Mouse (Mus musculus): Measurements from ENCODE around the gene Scn8a.

Scn8a gene

DNA sequence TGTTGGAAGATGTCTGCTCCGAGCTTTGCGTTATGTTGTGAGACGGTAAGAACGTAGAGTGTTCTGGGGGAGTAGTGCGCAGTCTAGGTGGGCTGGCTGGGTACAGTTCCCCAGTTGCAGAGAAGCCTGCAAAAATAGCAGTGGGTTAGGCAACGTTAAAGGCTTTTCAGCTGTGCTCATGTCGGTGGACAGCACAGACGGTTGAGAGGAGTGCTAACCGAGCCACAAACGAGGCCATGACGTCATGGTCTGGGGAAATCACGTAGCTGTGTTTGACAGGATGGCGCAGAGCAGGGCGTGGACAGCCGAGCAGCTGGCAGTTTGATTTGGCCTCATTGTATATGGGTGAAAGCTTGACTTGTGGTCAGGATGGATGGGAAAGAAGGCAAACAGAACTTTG lies 9.4 kb downstream of the Scn8a start:
- DNase-seq (ENCODE audit: extremely low spot score, low read depth, low spot score): no peak

DNA sequence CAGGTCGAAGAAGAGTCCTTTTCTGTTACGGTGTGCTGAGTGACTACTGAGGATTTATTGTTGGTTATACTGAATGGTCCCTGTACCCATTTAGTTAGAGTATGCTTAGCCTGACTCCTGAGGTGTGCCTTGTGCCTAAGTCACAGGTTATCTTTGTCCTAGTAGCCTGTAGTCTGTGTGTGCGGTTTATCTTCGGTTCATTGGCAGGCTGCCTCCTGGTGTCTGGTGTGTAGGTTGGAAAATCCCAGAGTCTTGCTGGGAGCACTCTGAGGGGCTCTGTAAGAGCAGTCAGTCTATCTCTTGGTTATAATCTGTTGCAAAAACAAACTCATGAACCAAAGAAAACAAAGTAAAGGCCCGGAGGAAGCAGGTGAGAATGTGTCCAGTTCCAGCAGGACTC lies 11.7 kb downstream of the Scn8a start:
- DNase-seq (ENCODE audit: extremely low spot score, low read depth, low spot score): no peak

DNA sequence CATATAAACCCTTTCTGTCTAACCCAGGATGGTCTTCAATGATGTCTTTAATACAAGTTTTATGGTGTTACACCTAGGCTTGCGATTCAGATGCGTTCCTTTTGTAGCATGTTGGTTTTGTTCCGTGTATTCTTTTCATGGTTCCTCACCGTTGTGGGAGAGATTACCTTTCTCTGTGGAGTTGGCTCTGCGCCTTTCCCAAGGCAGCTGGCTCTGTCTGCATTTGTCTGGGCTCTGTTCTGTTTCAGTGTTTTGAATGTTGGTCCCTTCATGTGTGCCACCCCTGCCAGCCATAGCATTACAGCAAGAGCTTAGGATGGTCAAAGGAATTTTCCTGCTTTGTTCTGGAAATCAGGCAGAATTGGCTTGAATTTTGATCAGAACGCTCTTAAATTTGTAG lies 14.8 kb downstream of the Scn8a start:
- no peak for DNase-seq (ENCODE audit: extremely low spot score, low read depth, low spot score)

DNA sequence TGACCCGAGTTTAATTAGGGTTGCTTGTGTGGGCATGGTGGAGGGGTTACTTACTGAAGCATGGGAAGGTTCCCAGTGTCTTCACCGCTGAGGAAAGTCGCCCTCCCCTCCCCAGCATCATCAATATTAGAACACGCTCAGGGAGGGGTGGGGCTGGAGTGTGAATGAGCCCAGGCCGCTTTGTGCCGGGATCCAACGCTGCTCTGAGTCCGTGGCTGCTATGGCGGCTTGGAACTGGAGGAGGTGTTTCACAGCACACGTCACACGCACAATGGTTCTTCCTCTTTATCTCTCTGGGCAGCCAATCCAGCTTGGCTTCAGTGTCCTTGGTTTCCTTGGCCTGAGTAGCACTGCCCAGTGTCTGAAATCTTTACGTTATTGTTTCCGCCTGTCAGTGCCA lies 22.3 kb downstream of the Scn8a start:
- no peak for DNase-seq (ENCODE audit: extremely low spot score, low read depth, low spot score)

DNA sequence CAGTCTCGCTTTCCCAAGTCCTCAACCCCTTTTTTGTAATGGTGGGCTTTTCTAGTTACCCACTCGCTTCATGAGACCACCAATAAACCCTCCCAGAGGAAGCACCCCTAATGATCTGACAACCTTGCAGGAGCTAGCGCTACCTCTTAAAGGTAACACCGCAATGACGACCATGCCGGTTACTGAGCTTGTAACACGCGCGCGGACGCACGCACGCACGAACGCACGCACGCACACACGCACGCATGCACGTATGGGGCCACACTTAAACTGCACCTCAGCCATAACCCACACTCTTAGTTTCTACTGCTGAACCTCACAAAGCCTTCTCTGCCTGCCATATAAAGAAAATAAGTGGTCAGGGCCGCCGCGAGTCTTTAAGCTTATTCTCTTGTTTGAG lies 26.8 kb downstream of the Scn8a start:
- DNase-seq (ENCODE audit: extremely low spot score, low read depth, low spot score): no peak

DNA sequence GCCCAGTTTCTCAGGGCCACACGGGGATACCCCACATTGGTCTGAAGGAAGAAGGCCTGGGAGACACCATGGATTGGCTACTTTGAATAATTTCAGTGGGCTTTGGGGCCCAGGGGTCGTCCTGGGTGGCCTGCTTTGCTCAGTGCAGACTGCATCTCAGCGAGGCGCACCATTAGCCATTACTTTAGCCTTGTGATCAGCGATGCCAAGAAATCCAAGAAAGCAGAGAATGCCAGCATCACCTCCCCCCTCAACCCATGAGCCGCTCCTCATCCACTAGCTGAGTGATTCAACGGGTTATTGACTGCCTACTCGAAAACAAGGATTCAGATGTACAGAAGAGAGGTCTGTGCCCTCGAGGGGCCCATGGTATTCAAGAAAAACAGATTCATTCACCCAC lies 34.2 kb downstream of the Scn8a start:
- no peak for DNase-seq (ENCODE audit: extremely low spot score, low read depth, low spot score)

DNA sequence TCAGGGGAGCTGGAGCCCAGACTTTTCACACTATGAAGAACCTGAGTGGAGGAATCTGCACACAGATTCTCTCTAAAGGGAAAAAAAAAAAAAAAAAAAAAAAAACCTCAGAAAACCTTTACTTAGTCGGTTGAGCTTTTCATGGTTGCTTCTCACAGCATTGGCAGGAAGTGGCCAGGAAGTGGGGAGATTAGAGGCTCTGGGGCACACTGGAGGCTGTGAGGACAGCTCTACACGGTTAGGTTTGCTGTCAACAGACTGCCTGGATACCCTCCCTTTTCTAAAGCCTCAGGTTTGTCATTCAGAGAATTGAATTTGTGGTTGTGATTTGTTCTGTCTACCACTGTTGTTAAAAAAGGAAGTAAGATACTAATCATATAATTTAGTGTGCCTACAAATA lies 35.3 kb downstream of the Scn8a start:
- no peak for DNase-seq (ENCODE audit: extremely low spot score, low read depth, low spot score)

DNA sequence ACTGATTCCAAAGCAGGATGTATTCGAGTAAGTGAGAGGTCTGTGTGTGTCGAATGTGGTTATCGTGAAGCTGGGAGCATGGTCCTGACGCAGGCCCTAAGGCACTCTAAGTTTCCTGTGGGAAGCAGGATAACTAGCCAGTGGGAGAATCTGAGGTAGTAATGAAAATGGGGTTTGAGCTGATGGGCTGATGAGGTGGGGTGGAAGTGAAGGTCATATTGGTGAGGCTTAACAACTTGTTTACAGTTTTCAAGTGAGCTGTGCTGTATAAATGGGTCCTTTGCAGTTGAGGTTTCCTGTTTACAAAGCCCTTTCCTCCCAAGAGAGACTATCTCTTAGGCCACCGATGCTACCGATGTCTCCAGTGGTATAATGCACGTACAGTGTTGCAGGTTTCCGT lies 36.1 kb downstream of the Scn8a start:
- no peak for DNase-seq (ENCODE audit: extremely low spot score, low read depth, low spot score)

DNA sequence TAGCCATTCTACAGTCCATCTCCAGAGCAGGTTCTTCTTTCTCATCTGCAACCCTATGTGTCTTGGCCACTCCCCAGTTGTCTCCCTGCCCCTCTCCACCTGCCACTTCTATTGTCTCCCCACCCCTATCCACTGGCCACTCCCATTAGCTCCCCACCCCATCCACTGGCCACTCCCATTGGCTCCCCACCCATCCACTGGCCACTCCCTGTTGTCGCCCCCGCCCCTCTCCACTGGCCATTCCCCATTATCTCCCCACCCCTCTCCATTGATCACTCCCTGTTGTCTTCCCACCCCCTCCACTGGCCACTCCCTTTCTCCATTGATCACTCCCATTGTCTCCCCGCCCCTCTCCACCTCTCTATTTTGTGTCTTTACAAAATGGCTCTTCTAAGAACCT lies 39.2 kb downstream of the Scn8a start:
- DNase-seq (ENCODE audit: extremely low spot score, low read depth, low spot score): no peak

DNA sequence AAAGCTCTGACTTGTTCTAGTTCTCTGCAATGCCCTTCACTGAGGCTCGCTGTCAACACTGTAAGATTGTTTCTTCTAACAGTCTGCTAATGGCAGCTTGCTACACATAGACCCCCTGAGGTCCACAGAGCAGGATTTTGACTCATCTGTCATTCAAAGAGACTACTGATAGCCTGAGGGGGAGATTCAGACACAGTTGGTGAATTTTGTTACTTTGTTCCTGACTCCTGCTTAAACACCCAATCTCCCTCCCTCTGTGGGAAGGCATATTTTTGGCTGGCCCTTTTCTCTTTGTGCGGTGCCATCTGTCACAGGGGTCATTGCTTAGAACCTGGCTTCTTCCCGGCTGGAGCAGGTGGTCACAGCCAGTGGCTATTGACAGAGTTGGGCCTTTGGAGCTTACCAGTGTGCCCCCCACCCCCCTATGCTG lies 40.1 kb downstream of the Scn8a start:
- no peak for DNase-seq (ENCODE audit: extremely low spot score, low read depth, low spot score)

DNA sequence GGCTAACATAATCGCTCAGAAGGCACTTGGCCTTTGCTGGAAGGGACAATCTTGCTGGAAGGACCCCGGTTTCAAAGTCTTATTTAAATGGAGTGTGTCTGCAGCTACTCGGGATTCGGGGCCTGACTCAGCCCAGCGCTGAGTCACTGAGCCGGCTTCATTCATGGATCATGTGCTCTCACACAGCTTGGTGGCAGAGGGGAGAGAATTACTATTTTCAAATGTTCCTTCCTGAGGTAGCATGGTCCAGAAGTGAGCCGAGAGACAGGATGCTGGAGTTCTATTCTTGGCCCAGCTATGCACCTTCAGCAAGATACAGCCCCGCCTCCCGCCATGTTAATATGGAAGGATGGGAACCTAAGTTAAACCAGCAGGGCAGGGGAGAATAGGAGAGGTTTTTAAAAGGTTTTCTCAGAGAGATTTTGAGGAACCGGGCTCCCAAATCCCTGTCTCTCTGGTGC lies 40.8 kb downstream of the Scn8a start:
- no peak for DNase-seq (ENCODE audit: extremely low spot score, low read depth, low spot score)

DNA sequence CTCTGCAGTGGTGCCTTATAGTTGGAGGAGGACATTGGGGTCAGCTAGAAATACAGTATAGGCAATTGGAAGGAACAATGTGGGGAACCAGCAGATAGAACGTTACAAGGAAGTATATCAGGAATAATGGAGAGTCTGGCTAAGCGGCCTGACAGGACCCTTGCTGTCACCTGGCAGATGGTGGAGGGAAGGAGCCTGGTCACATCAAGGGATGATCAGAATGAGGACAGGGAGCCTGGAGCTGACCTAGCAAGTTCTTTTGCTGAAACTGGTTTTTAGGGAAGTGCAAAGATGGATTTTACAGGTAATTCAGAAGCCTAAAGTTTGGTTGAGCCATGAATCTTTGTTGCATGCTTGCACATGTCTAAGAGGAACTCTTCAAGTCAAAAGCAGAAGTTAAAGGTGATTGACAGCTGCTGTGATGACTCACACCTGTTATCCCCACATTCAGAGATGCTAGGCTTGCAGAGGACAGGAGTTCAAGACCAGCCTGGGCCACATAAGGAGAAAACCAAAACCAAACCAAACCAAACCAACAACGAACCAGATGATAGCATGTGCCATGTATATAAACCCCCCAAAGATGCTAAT lies 43.1 kb downstream of the Scn8a start:
- no peak for DNase-seq (ENCODE audit: extremely low spot score, low read depth, low spot score)

DNA sequence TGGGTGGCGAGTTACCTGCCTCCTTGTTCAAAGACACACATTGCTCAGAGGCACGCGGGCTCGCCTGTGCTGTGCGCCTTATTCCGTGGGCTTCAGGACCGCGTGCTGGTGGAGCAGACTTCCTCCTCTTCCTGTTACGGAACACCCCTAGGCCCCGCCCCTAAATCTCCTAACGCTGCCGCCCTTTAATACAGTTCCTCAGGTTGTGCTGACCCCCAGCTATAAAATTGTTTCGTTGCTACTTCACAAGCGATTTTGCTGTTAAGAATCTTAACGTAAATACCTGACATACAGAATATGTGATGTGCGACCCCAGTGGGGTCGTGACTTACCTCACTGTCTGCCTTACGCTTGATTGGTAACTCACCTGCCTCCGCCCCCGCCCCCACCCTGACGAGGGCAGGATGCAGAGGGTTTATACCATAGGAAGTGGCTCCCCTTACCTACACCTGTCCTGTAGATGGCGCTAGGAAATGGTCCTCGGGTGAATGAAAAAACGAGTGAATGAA lies 45.1 kb downstream of the Scn8a start:
- no peak for DNase-seq (ENCODE audit: extremely low spot score, low read depth, low spot score)

DNA sequence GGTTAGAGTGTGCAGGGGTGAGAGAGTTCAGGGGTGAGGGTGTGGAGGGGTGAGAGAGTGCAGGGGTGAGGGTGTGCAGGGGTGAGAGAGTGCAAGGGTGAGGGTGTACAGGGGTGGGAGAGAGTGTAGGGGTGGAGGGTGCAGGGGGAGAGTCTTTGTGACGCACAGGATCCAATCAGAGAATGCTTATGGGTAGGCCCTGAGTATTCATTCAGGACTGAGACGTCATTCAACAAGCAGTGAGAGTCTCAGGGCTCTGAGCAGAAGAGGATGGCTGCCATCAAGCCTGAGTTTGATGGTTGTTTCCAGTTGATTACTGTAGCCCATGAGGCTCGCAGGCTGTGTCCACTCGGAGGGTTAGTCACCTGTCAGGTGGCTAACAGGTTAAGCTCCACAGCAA lies 48.4 kb downstream of the Scn8a start:
- no peak for DNase-seq (ENCODE audit: extremely low spot score, low read depth, low spot score)

DNA sequence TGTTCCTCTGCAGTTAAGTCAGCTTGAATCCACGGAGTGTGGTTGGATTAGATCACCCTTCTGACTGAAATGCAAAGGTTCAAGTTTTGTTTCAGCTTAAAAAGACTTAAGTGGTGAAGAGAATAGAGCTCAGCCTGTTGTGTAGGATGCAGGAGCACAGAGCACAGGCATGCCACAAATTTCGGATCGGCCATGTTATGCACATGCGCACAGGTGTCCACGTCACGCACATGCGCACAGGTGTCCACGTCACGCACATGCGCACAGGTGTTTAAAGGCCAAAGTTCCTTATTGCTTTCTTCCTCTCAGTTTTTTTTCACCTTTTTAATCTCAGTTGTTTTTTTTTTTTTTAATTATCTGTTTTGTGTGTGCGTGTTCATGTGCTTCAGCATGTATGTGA lies 52.6 kb downstream of the Scn8a start:
- DNase-seq (ENCODE audit: extremely low spot score, low read depth, low spot score): no peak

DNA sequence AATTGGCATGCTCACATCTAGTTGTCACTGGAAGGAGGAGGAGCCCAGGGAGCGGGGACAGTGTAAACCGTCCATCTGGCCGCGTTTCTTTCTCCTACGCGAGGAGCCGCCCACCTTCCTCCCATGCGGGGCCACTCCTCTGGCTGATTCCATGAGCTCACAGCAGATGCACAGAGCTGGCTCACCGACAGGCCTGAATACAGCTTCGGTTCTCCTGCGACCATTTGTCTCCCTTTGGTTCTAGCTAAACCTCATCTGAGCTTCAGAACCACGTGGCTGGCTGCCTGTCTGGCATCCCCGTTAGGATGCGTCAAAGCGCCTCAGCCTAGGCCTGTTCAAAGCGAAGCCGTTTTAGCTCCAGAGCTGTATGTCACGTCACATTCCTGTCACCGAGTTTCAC lies 53.8 kb downstream of the Scn8a start:
- no peak for DNase-seq (ENCODE audit: extremely low spot score, low read depth, low spot score)

DNA sequence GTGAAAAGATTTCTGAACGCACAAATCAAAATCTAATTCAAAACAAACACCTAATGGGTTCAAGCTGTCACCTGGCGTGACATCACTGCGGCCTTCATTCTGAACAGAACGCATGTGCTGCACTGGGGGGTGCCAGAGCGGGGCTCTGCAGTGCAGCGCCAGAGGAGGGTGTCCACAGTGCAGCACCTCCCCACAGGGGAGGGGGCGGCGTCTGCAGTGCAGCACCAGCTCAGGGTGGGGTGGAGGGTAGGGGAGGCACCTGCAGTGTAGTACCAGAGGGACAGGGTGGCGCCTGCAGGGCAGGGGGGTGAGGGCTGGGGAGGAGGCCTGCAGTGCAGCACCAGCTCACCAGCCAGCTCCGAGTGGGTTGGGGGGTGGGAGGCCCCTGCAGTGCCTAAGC lies 55.3 kb downstream of the Scn8a start:
- no peak for DNase-seq (ENCODE audit: extremely low spot score, low read depth, low spot score)

DNA sequence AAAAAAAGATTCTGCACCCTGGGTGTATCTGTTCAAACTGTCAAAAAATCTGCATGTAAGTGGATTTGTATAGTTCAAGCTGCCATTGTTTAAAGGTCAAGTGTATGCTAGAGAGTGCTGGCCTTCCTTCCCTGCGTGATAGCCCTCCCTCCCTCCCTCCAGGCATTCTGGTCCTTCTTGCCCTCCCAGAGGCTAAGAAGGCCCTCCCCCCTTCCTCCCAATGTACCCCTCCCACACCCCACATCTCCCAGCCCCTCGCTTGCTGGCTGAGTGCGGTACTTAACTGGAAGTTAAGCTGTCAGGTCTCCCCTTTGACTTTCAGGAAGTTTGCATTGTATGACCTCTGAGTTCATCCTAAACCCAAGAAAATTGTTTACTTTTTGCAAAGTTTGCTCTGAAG lies 60.8 kb downstream of the Scn8a start:
- no peak for DNase-seq (ENCODE audit: extremely low spot score, low read depth, low spot score)

DNA sequence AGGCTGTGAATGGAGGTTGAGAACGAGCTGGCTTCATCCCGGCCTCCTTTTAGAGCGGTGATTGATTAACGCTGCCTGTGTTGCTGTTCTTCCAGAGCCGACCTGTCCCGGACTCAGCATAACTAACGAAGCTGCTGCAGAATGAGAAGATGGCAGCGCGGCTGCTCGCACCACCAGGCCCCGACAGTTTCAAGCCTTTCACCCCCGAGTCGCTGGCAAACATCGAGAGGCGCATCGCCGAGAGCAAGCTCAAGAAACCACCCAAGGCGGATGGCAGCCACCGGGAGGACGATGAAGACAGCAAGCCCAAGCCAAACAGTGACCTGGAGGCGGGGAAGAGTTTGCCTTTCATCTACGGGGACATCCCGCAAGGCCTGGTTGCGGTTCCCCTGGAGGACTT lies 66.5 kb downstream of the Scn8a start:
- no peak for DNase-seq (ENCODE audit: extremely low spot score, low read depth, low spot score)

DNA sequence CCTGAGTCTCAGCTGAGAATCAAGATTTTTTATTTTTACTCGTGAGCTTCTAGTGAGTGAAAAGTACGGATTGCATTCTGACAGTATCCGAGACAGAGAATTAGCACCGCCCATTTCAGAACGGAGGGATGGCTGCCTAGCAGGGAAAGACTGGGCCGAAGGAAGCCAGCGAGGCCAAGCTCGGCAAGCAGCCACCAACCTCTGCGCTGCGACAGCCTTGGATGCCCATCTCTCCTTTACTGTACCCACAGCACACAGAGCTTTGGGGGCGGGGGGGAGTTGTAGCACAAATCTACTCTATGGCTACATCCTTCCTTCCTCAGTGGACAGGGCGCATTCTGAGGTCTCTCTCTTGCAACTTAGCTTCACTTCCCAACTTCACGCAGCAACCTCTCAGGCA lies 78.7 kb downstream of the Scn8a start:
- no peak for DNase-seq (ENCODE audit: extremely low spot score, low read depth, low spot score)

DNA sequence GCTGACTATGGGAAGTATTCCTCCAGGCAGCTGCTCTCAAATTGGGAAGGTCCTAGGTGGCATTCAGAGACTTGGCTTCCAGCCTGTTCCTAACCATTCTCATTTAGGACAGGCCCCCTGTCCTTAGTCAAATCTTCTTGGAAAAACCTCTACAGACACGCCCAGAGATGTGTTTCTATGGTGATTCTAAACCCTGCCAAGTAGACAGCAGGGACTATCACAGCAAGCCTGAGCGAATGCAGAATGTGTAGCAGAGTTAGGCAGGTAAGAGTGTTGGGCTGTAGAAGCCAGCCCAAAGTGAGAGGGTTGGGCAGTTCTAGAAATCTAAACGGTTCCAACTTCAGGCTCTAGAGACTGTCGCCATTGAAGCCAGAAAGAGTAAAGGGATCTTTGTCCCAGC lies 79.5 kb downstream of the Scn8a start:
- DNase-seq (ENCODE audit: extremely low spot score, low read depth, low spot score): no peak

DNA sequence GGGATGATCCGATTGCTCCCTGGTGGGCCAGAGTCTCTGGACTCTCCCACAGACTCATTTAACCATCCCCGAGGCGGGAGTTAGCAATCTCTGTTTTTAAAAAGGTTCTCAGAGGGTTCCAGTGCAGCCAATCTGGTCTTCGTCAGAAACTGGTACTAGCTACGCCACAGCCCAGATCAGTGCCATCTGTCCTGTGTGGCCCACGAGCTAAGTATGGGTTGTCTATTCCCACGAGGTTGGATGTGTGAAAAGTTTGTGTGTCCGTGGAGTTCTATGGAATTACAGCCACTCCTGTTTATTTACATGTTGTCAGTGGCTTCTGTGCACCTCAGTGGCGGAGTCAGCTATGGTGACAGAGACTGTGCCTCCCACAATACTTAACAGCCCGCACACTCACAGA lies 81.8 kb downstream of the Scn8a start:
- no peak for DNase-seq (ENCODE audit: extremely low spot score, low read depth, low spot score)

DNA sequence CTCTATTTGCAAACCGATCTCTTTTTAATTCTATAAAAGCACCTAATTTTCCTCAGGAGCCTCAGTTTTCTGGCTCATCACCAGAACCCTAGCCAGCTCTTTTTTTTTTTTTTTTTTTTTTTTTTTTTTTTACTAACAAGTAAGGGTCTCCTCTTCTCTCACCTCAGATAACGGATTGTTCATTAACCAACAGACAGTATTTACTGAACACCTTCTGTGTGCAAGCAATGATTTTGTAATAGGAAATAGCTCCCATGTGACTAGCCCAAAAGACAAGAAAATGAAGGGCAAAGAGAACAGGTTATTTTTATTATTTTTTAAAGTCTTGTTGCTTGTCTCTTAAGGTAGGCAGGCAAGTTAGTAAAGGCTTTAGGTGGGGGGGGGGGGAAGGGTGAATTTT lies 82.6 kb downstream of the Scn8a start:
- no peak for DNase-seq (ENCODE audit: extremely low spot score, low read depth, low spot score)

DNA sequence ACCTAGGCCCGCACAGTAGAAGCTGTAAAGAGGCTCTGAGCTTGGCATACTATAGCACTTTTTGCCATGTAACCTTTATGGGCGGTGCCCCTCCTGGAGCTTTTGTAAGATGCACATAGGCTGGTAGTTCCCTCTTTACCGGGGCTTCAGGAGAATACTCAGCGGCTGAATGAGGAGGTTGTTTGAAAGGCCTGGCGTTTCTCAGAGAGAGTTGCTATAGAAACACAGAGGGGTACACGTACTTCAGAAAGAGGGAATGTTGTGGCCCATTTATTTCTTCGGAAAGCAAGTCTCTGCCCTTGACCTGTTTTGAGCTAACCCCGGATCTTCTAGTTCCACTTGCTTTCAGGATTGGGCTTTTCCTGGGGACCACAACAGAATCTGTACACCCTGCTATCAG lies 83.2 kb downstream of the Scn8a start:
- no peak for DNase-seq (ENCODE audit: extremely low spot score, low read depth, low spot score)

Measured in hindlimb bud, embryonic 11.5 days (tissue).